Mouse (Mus musculus) layer of hippocampus, adult 11-12 months (tissue): ENCODE measurements at regions not wholly inside any gene's neighbourhood (a gene's known extent, or its start where the extent isn't known, plus 50 kb on each side); places are given as distances from the start of the nearest gene placed in this dataset.
"Not testable (repeated sequence)": the region's sequence is repeated elsewhere in the genome, so short reads cannot be mapped to it uniquely, and the experiment has no call there.

Source experiments
- DNase-seq: peaks from one replicate; pipeline ENCODE4 v3.0.0; 2022; ENCODE audit warnings: low spot score

DNA sequence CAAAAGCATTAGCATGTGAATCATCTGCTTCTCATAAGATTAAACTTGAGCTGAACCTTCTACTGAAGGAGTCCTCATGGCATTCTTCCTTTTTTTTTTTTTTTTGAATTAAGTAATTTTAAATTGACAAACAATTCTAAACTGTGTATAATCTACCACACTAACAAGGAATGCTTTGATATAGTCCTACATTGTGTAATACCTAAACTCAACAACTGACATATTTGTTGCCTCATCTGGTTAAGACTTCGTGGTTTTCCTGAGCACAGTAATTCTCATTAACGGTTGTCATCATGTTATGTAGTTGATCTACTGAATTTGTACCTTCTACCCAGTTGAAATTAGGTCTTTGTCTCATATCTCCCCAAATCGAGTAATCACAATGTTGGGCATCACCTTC is 83.9 kb upstream of the Hcrtr2 start:
- DNase-seq = no peak

DNA sequence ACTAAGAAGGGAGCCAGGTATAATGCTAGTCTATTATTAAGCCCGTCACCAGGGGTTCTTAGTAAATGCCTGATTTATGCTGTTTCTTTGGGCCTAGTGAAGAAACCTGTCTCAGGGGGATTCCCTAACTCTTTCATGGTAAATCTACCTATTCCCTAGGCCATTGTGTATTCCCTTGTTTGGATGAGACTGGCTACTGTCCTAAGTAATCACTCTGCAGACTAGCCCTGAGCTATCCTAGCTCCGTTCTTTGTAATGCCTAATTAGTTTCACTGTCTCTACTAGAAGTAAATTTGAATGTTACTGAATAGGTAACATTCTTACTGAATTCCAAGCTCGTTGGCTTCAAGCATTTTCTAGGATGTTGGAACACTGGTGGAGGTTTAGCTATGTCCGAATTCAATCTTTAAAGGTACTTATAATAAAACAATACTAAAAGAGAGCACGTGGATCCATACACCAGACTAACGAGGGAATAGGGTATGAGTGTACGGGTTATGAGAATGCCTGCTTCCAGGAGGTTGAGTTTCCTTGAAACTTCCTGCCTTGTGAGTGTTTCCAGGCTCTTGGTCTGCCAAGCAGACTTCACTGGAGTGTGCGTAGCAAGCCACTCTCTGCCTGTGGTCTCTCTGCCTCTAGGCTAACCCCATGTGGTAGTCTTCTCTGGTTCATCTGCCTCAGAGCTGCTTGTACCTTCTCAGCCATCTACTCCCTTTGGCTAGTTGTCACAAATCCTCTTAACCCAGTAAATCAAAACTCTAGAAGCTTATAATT is 78.4 kb upstream of the Hcrtr2 start:
- DNase-seq = not testable (repeated sequence)

DNA sequence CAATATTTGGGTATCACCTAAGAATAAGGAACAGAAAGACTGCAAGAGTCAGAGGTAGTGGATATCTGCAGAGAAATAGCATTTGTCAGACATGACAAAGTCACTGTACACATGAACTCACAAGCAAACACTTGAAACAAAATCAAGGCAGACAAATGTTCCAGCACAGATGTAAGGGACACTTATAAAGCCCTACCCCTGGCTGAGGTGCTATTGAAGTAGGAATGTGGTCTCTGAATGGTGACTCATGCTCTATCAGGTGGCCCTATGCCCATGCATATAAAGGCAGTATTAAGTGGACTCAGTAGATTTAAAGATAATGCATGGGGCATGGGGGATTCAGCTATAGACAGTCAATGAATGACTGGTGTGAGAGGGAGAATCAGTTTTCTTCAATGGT is 77.2 kb upstream of the Hcrtr2 start:
- no peak for DNase-seq

DNA sequence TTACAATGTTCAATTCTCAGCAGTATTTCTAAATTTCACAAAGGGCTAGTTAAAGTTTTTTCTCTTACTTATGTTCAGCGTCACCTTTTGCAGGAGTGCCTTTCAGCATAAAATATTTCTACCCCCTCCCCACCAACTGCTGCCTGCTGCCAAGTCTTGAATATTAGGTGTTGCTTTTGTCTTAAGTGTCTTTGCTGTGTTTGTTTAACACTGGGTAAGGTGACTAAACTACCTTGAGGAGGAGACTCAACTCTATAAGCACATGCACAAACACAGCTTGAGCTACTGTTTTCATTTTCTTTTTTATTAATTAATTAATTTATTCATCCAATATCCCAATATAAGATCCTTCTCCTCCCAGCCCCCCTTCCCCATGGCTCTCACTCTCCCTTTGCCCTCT is 70.1 kb upstream of the Hcrtr2 start:
- no peak for DNase-seq

DNA sequence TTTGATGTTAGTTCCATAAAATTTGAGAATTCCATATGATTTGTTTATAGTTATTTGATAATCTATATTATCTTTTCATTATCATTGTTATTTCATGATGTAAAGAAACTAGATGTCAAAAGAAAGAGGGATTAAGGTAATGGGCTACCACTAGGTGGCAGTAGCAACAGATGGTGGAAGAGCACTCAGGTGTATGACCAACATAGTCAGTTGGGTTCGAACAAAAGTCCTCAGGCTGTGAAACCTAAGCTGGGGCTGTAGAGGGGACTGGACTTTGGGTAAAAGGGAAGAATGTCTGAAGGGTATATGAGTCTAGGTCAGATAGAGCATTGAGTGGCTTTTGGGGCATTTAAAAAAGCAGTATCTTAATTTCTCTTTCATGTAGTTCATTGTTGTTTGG is 67.2 kb upstream of the Hcrtr2 start:
- peak; percentile 30 for DNase-seq
